Mouse (Mus musculus): ENCODE results near the gene Derl3. TPM values are rescaled to one million over a fixed set of nuclear protein-coding genes. Genes with fewer than 3 reads are reported as not detected.

The Derl3 gene
- total and polyA plus RNA-seq, 3 experiments, result 13.1 to 36.6 (median 36.2) TPM

- peak; percentile 91 for DNase-seq (ENCODE audit: extremely low read depth)
- Histone ChIP-seq H3K9ac (ENCODE audit: insufficient read depth, low read depth) (peak within 1 kb of the TSS; percentile 97), H3K36me3 (replicated peaks in 1 of 2; ENCODE audit: control insufficient read depth in 1 of 2, insufficient read depth in 1 of 2, low read length in 1 of 2) (peaks cover 6 to 42% of the 10 kb centered on the region in 2 experiments), H3K27me3 (replicated peaks) (no peaks in the 10 kb centered on the region), H3K9me3 (replicated peaks; ENCODE audit: low read length) (no peaks in the 10 kb centered on the region), H3K4me3 (replicated peaks in 1 of 3; ENCODE audit: low read depth in 2 of 3, low read length in 2 of 3, poor library complexity in 1 of 3) (peak within 1 kb of the TSS; percentile 65 to 92 (median 82)), H3K27ac (ENCODE audit: insufficient read depth, low read depth) (peak within 1 kb of the TSS; percentile 87), H3K4me1 (ENCODE audit: control insufficient read depth in 1 of 2, insufficient read depth in 2 of 2) (peaks cover 3 to 40% of the 10 kb centered on the region in 2 experiments; a peak in 3 of 4 replicates), H3K79me2 (replicated peaks; ENCODE audit: control insufficient read depth, extremely low read depth, insufficient read depth, poor library complexity, severe bottlenecking) (peaks cover 34% of the 10 kb centered on the region), H3K4me2 (ENCODE audit: insufficient read depth, low read depth, poor library complexity, severe bottlenecking) (peak within 1 kb of the TSS; percentile 83)
- 0 out of 2 replicates have a peak, but pooled peaks have one; percentile 45 for TF ChIP-seq MYC (IDR thresholded peaks at IDR 0.05; ENCODE audit: low read depth, low read length)
- TF ChIP-seq CTCF (conservative IDR thresholded peaks at IDR 0.05 in 1 of 2, IDR thresholded peaks at IDR 0.05 in 1 of 2; ENCODE audit: low read depth in 2 of 2, low read length in 2 of 2), result no peak
- no peak for TF ChIP-seq ELF1 (IDR thresholded peaks at IDR 0.05; ENCODE audit: low read depth, low read length)
- peak; percentile 85 for TF ChIP-seq POLR2A (IDR thresholded peaks at IDR 0.05; ENCODE audit: low read depth, low read length)
- TF ChIP-seq HCFC1 (IDR thresholded peaks at IDR 0.05; ENCODE audit: low read depth, low read length), result peak; percentile 72
- peak; percentile 88 for TF ChIP-seq NELFE (IDR thresholded peaks at IDR 0.05; ENCODE audit: low read depth, low read length)
- TF ChIP-seq BHLHE40 (IDR thresholded peaks at IDR 0.05; ENCODE audit: low read depth, low read length), result 0 out of 2 replicates have a peak, but pooled peaks have one; percentile 14
- TF ChIP-seq CHD2 (IDR thresholded peaks at IDR 0.05; ENCODE audit: low read length), result no peak
- TF ChIP-seq GABPA (IDR thresholded peaks at IDR 0.05; ENCODE audit: insufficient replicate concordance, low read depth, low read length), result no peak
- 0 out of 2 replicates have a peak, but pooled peaks have one; percentile 46 for TF ChIP-seq CHD1 (IDR thresholded peaks at IDR 0.05; ENCODE audit: low read depth, low read length)
- TF ChIP-seq NRF1 (IDR thresholded peaks at IDR 0.05; ENCODE audit: low read depth, low read length), result peak; percentile 98
- peak; percentile 62; the same call in 1 of the 2 replicates for TF ChIP-seq POLR2AphosphoS2 (IDR thresholded peaks at IDR 0.05; ENCODE audit: low read depth, low read length)
- no peak for TF ChIP-seq JUN (IDR thresholded peaks at IDR 0.05; ENCODE audit: insufficient read depth, low read depth, low read length)
- peak; percentile 77; the same call in 1 of the 2 replicates for TF ChIP-seq ZMIZ1 (IDR thresholded peaks at IDR 0.05; ENCODE audit: low read depth, low read length)
- no peak for TF ChIP-seq PAX5 (IDR thresholded peaks at IDR 0.05; ENCODE audit: low read length)
- peak; percentile 83 for TF ChIP-seq MXI1 (IDR thresholded peaks at IDR 0.05; ENCODE audit: low read depth, low read length)
- TF ChIP-seq SIN3A (IDR thresholded peaks at IDR 0.05; ENCODE audit: low read length), result peak; percentile 66
- no peak for TF ChIP-seq JUND (conservative IDR thresholded peaks at IDR 0.05; ENCODE audit: low read depth, low read length)
- TF ChIP-seq TCF12 (IDR thresholded peaks at IDR 0.05; ENCODE audit: low read depth, low read length), result peak; percentile 63; the same call in 1 of the 2 replicates
- no peak for TF ChIP-seq KAT2A (IDR thresholded peaks at IDR 0.05; ENCODE audit: insufficient replicate concordance, low read length)
- peak; percentile 14 for TF ChIP-seq MAX (IDR thresholded peaks at IDR 0.05; ENCODE audit: low read length)
- no peak; the same call in 1 of the 2 replicates for TF ChIP-seq SMC3 (IDR thresholded peaks at IDR 0.05; ENCODE audit: low read depth, low read length)
- TF ChIP-seq MEF2A (IDR thresholded peaks at IDR 0.05; ENCODE audit: borderline replicate concordance, low read depth, low read length), result no peak
- no peak for TF ChIP-seq E2F4 (IDR thresholded peaks at IDR 0.05; ENCODE audit: insufficient replicate concordance, low read depth, low read length)
- dilution Hi-C loops (cut with MboI; ENCODE audit: extremely low pct_ligation_motif_present, extremely low pct_unique_long_range_greater_than_20kb, low sequenced_read_pairs) (no loop called here), in situ Hi-C loops (cut with MboI; ENCODE audit: low pct_ligation_motif_present, low pct_unique_long_range_greater_than_20kb, low sequenced_read_pairs) (no loop called here)
Observed at GRCm38 (mm10) chr10:75921026-75921725, 28.0 kb downstream of the Derl3 start, which contains the start of gene Smarcb1. Gene Smarcb1 (minus strand): TSS chr10:75921617.

All from CH12.LX (cell line).